Mouse (Mus musculus): ENCODE measurements around the gene Ppp1r37.
A peak's percentile ranks its signal among the peaks of the same experiment; 100 is the strongest.

Ppp1r37 gene

DNA sequence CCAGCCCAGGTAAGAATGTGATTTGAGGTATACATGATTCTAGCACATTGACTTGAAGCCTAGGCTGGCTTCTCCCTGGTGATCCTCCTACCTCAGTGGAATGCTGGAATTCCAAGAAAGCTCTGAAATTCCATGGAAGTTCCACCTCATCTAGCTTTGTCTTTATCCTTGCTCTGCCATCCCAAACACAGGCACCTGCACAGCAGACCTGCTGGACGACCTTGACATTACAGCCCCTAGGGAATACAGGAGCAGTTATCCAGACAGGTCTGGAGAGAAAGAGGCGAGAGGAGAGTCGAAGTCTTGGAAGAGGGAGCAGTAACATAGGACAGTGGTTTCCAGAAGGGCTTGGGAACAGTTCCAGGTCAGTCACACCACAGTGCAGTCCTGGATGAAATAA lies 6.8 kb upstream of the Ppp1r37 start:
- DNase-seq (ENCODE audit: low spot score in 2 of 2), result no peak

DNA sequence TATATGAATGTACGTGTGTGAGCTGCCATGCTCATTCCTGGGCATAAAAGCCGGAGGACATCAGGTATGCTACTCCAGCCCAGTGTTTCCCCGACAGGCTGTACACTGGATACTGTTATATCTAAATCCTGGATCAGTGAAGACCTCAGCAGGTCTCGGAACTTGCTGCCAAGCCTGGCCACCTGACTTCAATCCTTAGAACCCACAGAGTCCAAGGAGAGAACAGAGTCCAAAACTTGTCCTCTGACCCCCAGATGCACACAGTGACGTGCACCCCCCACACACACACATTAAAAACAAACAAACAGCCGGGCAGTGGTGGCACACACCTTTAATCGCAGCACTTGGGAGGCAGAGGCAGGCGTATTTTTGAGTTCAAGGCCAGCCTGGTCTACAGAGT lies 4.5 kb upstream of the Ppp1r37 start:
- no peak for DNase-seq (ENCODE audit: low spot score in 2 of 2)

DNA sequence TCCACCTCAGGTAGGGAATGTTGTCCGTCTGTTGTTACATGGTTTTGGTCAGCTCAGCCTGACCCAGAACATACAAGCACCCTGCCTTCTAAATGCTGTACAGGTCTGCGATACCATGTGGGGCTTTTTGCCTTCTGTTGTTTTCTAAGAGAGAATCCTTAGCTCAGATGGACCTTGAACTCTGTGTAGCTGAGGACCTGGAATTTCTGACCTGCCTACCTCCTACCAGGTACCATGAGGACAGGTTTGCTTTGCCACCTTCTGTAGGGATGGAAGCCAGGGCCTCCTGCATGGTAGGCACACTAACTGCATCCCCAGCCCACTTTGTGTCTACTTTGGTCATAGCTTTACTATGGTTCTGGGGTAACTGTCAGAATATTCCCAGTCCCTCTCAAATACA lies 2.9 kb upstream of the Ppp1r37 start:
- DNase-seq (ENCODE audit: low spot score in 2 of 2), result no peak

DNA sequence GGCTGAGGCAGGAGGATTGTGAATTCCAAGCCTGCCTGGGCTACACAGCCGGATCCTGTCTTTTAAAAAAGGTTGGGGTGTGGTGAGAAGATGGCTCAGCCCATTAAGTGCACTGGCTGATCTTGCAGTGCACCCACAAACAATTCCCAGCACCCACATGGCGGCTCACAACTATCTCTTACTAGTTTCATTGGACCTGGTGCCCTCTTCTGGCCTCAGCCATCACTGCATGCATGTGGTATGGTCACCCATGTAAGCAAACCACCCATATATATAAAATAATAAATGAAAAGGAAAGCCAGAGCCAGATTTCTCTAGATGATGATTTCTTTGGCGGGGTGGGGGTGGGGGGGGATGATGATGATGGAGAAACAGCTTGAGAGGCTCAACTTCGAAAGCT lies 1.6 kb upstream of the Ppp1r37 start:
- no peak for DNase-seq (ENCODE audit: low spot score in 2 of 2)

DNA sequence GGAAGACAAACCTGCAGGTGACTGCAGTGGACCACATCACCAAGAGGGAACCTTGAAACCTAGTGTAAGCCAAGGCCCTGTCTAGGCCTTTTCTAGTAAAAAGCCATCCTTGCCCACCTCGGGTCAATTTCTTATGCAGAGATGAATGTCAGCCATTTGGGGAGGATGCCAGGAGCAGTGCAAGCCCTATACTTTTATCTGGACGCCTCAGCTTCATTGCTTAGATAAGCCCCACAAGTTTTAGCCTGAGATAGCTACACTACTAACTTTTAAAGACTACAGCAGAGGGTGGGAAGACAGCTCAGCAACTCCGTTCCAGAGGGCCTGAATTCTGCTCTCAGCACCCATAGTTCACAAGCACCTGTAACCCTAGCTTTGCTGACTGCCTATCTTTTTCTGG lies 1.0 kb upstream of the Ppp1r37 start:
- no peak for DNase-seq (ENCODE audit: low spot score in 2 of 2)

DNA sequence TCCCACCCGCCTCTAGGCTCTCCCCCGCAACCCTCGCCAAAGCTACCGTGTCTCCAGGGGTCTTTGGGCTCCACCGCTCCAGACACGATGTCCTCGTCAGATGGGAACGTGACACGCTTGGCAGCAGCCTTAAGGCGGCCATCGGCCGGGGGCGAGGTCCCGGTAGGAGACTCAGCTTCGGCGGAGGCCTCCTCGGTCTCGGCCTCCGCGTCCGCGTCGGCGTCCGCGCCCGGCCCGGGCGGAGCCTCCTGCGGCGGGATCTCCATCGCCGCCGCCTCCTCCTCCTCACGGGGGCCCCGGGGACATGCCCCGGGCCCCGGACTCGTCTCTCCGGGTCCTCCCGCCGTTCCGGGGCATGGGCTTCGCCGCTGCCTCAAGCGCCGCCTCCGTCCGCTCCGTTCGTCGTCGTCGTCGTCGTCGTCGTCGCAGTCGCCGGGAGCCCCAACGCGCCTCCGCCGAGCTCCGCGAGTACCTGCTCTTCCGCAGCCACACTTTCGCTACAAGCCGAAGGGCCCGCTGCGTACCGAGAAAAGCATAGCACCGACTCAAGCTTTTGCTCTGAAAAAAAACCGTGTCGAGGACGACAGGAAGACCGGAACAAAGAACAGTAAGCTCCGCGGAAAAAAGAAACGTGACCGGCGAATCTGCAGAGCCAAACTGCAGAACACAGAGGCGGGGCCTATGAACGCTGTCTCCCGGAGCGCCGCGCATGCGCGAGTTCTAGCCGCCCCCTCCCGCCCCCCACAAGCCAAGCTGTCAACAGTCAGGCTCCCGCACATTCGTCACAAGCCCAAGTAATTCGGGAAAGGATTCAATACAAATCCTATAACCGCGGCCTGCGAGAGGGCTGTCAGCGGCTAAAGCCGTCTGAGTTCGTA lies 872 bp downstream of the Ppp1r37 start:
- DNase-seq (ENCODE audit: low spot score in 2 of 2), result peak; percentile 81 to 84

DNA sequence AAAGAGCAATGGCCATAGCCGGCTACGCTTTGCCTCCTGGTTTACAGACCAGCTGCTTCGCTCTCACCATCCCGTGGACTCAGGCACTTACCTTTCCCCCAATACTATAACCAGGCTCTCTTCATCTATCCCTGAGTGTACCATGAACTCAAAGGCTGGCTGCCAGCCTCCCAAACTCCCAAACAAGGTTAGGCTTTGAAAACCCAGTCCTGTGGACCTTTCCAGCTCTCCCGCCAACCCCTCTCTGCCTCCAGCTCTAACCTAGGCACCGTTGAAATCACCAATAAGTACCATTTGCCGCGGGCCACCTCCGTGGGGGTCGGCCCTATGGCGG lies 1.5 kb downstream of the Ppp1r37 start:
- DNase-seq (ENCODE audit: low spot score in 2 of 2), result no peak

DNA sequence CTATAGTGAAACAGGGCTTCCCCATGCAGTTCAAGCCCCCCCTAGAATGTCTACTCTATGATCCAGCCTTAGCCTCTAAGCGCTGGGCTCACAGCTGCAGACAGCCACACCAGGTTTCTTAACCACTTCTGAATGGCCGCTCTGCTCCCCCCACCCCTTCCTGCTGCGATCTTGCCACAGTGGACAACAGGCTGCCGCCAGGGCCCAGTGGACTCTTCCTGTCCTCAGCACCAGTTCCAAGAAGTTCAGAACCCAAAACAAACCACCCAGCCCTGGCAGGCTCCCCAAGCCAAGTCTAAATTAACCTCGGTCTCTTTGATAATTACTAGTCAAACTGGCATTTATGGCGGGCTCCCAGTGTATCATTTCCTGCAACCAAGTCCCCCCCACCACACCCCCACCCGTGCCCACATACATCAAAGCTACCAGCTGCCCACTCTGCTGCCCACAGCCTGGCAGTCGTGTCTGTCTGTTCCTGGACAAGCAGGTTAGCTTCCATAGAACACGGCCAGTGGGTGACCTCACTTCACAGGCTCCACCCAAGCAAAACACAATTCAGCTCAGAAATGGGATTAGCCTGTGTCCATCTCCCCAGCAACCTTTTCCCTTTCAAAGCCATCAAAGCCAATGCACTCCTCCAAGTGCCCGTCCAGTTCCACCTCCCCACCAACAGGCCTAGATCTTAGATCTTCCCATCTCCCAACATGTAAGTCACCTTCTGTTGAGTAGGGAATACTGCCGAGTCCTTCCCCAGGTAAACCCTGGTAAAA lies 2.2 kb downstream of the Ppp1r37 start:
- no peak for DNase-seq (ENCODE audit: low spot score in 2 of 2)

DNA sequence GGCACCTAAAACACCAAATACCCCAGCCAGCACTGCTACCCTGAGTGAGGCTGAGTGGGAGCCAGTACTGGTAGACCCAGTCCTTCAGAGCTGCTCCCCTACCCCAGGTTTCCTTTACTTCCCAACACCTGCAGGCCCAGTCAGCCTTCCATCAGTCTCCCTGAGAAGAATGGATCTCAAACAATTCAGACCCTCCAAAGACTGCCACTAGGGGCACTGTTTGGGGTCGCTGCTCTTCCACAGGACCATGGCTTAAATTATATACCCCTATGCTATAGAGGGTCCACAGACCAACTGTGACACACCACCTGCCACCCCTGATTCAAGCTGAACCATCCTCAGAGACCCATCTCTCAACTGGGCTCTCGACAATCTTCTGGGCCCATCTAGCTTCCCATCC lies 3.9 kb downstream of the Ppp1r37 start:
- DNase-seq (ENCODE audit: low spot score in 2 of 2), result no peak

DNA sequence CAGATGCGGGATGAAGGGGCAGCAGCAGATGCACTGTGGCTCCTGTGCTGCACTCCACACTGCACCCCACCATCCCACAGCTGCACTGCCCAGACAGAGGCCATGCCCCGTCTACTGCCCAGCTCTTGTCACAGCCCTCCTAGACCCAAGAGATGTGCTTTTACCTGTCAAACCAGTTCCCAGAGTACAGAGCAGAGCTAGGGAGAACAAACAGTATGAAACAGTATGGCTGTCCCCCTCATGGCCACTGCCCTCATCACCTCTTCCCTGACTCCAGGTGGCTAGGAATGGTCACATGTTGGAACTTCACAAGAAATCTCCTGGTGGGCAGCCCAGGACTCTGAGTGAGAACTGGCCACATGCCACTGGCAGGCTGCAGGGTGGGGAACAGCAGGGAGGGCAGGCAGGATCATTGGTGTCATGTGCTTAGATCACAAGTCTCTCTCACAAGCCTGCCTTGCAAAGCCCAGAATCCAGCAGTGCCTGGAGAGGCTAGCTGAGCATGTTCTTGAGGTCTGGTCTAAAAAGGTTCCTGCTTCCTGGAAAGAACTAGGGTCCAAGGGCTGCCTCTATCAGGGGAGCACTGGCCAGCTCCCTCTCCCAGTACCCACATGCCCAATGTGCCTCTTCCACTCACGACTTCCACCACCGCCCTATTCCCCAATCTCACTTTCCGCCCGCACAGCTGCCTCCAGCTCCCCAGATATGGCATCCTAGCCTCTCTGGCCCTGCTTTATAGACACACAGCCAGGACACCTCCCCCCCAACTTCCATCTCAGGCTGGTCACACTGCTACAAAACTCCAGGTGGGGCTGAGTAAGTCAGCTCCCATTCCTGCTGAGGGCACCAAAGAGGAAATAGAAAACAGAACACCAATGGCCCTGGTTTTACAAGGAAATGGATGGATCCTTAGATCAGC lies 4.6 kb downstream of the Ppp1r37 start:
- DNase-seq (ENCODE audit: low spot score in 2 of 2), result no peak

DNA sequence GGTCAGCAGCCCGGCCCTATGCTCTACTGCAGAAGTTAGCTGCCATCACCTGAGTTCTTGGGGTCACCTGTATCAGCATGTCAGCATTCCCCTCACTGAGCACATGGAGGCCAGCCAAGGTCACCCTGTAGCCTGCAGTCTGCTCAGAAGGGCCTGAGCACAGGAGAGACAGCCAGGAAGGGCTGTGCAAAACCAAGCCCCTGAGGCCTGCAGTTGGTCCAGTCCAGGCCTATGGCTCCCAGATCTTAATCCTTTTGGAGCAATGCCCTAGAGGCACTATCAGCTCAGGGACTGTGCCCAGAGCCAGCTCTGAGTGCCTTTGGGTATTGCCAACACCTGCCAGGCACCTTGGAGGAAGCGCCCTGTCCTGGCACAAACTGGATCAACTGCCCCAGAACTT lies 5.8 kb downstream of the Ppp1r37 start:
- DNase-seq (ENCODE audit: low spot score in 2 of 2), result no peak

DNA sequence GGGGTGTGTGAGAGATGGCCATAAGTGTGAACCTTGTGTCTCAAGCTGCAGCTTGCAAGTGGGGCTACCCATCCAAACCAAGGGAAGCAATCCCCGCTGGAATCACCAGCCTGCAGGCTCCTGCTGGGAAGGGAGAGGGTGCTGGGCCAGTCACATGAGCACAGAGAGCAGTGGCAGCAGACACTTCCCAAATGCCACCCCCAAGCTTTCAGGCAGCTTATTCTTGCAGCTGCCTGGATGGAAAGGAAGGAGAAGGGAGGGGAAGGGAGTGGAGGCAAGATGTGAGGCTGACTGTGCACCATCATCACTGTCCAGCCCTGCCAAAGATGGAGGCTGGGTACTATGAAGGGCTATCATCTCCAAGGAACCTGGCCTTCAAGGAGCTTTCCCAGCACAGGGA lies 8.7 kb downstream of the Ppp1r37 start:
- DNase-seq (ENCODE audit: low spot score in 2 of 2), result no peak

DNA sequence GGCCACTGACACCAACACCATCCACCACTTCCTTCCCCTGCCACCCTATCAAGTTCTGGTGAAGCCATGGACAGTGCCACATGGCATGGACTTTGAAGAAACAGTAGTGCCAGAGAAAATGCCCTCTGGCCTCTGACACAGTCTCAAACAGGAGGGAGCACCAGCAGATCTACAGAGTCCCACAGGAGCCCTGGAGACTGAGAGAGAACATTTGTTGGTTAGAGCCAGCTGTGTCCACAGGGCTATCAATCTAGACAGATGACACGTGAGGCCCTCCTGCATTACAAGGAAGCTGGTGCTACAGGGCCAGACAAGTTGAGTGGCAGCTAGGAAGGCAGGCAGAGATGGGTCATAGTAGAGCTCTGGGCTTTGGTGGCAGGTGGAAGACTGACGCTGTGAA lies 10.4 kb downstream of the Ppp1r37 start:
- DNase-seq (ENCODE audit: low spot score in 2 of 2), result no peak

DNA sequence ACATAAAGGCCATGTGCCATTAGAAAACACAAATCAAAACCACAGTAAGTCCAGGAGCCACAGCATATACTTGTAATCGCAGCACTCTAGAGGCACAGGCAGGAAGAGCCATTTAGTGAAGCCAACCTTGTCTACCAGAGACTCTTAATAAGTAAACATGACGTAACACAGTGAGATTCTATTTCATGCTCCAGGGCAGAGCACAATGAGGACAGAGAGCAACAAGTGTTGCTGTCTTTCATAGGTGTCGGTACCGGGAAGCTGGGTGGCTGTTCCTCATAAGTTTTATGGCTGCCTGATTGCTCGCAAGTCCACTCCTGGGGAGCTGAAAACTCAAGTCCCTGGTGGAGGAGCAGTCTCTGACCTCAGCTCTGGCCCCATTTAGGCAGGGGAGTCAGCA lies 11.2 kb downstream of the Ppp1r37 start:
- no peak for DNase-seq (ENCODE audit: low spot score in 2 of 2)

DNA sequence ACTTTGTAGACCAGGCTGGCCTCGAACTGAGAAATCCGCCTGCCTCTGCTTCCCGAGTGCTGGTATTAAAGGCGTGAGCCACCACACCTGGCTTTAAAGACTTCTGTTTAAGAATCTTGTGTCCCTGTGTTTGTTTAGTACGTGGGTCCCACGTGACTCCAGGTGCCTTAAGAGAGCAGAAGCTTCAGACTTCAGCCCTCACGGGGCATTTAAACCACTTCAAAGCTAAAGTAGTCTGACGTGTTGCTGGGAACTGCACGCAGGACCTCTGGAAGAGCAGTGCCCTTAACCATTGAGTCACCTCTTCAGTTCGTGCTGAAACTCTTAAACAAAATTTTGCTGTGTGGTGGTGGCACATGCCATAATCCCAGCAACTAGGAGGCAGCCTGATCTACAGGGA lies 13.5 kb downstream of the Ppp1r37 start:
- DNase-seq (ENCODE audit: low spot score in 2 of 2), result no peak

DNA sequence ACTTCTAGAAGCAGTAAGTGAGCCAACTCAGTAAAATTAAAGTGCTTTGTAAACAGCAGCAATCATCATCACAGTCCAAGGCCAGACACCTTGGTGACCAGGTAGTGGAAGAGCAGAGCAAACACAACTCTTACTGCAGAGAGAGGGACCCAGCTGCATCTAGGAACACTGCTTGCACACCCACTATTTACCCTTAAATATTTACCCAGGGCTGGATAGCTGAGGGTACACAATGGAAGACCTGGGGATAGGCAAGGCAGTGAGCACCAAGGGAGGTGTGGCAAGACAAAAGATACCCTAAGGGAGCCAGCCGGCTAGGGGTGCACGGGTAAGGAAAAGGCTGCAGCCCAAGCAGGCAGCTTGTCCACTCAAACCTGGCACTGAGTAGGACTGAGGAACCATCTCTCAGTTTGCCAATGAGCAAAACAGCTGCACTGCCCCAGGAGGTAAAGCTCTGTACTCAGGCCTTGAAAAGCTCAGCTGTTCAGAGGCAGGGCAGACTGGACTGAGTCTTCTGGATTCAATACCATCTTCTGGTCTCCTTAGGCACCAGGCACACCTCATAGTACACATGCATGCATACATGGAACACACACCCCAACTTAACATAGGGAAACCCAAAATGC lies 15.4 kb downstream of the Ppp1r37 start:
- DNase-seq (ENCODE audit: low spot score in 2 of 2), result no peak

DNA sequence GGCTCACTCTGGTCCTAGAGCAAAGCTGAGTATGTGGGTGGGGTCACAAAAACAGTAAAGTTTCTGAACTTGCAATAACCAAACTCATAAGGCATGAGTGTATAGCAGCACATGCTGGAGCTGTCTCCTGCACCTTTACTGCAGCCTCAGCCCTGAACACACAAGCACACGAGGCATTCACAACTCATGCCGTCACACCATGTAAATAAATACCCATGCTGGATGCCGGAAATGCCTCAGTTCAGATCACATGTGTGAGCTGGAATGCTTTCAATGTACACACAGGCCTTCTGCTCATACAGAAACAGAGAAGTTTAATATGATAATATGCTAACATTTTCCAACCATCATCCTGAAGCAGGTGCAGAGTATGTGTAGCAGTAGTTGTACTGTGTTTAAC lies 16.9 kb downstream of the Ppp1r37 start:
- no peak for DNase-seq (ENCODE audit: low spot score in 2 of 2)

DNA sequence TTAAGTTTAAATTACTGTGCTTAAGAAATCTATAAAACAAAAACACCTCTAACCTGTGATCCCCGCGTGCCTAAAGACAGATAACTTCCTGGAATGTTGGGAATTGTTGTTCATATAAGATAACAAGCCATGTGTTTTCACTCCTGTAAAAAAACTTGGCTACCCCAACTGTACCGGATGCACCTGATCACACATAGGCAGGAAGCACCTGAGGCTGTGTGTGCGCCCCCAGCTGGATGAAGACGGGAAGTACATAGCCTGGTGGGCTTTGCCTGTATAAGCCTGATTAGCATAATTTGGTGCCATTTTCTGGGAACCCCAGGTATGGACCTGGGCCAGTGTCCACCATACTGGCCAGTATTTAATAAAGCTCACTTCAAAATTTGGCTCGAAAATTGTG lies 19.3 kb downstream of the Ppp1r37 start:
- DNase-seq (ENCODE audit: low spot score in 2 of 2), result no peak

DNA sequence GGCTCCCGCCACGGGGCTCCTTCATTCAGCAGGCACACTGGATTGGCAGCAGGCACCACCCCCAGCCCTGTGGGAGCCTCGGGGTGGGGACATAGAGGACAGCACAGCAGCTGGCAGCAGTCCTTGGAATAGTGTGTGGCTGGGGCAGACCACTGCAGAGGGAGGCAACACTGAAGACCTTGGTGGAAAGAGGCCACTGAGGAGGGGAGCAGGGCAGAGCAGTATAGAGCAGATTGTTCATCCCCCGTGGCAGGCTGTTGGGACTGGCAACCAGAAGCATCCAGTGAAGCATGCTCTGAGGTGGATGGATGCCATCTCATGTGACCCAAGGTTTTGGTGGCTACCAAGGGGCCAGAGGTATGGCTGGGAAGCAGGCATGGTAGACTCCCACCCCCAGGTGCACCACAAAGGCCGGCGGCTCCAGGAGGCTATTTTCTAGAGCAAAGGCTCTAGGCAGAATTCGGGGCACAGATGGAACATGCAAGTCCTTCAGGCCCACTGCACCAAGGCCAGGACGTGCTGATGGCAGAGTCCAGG lies 20.7 kb downstream of the Ppp1r37 start:
- DNase-seq (ENCODE audit: low spot score in 2 of 2), result no peak

DNA sequence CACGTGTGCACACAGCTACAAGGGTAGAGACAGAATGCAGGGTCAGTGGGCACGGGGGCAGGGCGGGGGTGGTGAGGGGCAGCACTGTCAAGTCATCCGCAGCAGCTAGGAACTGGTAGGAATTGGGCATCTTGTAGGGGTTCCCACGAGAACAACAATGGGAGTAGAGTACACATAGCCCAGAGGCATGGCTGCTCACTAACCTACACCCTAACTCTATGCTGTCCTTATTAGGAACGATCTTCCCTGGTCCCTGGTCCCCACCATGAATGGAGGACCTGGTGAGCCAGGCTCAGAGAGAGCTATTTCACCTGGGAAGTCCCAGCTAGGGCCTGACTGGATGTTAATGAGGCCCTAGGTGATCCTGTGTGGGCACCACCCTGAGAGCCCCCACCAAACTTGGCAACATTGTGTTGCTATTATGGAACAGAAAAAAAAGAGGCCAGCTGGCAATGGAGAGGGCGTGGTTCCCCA lies 21.2 kb downstream of the Ppp1r37 start:
- no peak for DNase-seq (ENCODE audit: low spot score in 2 of 2)

DNA sequence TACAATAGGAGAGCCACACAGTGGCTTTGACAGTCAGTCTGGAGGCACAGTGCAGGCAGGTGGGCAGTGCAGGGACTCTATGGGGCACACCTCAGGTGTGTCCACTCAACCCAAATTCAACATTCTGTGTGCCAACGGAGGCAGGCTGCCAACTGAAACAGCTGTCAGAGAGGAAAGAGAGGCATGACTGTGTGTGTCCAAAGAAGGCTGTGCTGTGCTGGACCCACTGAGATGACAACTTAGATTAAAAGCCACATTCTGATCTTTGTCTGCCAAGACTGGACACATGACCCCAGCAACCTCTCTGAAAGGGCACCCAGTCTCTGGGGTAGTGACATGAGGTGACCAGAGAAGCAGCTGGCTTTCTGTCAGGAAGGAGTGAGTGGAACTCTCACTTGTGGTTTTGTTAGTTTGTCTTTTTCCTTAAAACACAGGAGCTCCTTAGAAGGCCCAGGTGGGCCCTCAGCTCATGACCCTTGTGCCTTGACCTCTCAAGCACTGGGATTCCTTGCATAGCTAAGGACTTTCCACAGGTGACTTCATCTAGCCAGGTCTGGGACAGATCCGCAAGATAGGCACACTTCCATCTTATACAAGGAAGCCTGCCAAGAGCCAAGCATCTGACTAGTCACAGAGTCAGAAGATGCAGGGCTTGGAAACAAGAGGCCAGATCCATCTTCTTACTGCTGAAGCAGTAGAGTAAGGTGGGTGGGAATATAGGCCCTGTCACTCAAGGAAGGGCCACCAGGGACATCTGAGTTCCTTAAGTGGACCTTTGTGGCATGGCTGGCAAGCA lies 21.9 kb downstream of the Ppp1r37 start:
- DNase-seq (ENCODE audit: low spot score in 2 of 2), result no peak

Data from frontal cortex, postnatal 25 days (tissue).